Mouse (Mus musculus) left cerebral cortex, postnatal 25 days (tissue): ENCODE measurements around the gene Psma6. TPM values are rescaled to one million over a fixed set of nuclear protein-coding genes. Genes with fewer than 3 reads are reported as not detected.
"Not testable (repeated sequence)": the region's sequence is repeated elsewhere in the genome, so short reads cannot be mapped to it uniquely, and the experiment has no call there.

ENCODE experiments used
- DNase-seq, 2 experiments: peaks; one replicate each; pipeline ENCODE4 v3.0.0; 2022; ENCODE audit warnings: low spot score in 2 of 2, mixed read lengths in 1 of 2
- intact Hi-C: fragments of 180-260 bp; cut with DNase I; formaldehyde crosslinking; loops from one replicate; pipeline ENCODE4 v1.15.1; 2025
- total RNA-seq, 2 experiments: library from RNA; stranded (reverse); gene quantifications; 2 replicates each; pipeline ENCODE4 v1.2.3; 2021

The Psma6 gene
- 100 to 1,000 TPM; 144 to 145 TPM for total RNA-seq

- intact Hi-C loops = no loop called here
- no peak for DNase-seq
Observed at GRCm38 (mm10) chr12:55384023-55384749, at the start of gene Psma6. TSS of gene Psma6 (plus strand) at chr12:55384222.

- intact Hi-C loops, DNase-seq: not testable (repeated sequence)
Observed at GRCm38 (mm10) chr12:55338490-55338889, 45.5 kb upstream of the Psma6 start.

GRCm38 (mm10) chr12:55343045-55343444, 41.0 kb upstream of the Psma6 start:
- intact Hi-C loops, DNase-seq: not testable (repeated sequence)

GRCm38 (mm10) chr12:55343998-55344397, 40.0 kb upstream of the Psma6 start:
- intact Hi-C loops = no loop called here
- no peak for DNase-seq

- intact Hi-C loops = no loop called here
- peak in 1 of 2 experiments; percentile 6 for DNase-seq
Observed at GRCm38 (mm10) chr12:55344583-55344982, 39.4 kb upstream of the Psma6 start.

- intact Hi-C loops = loop anchor here (5.0 kb wide), 1 partner anchor 36 kb away; no protein-coding TSS in a partner anchor
- no peak for DNase-seq
Observed at GRCm38 (mm10) chr12:55353423-55353822, 30.6 kb upstream of the Psma6 start.

GRCm38 (mm10) chr12:55354904-55355303, 29.1 kb upstream of the Psma6 start:
- intact Hi-C loops = loop anchor here (1.0 to 5.0 kb wide), 2 partner anchors 38 to 144 kb away; no protein-coding TSS in a partner anchor
- DNase-seq = peak; percentile 37 to 49

- DNase-seq = no peak
Observed at GRCm38 (mm10) chr12:55357303-55357702, 26.7 kb upstream of the Psma6 start.

GRCm38 (mm10) chr12:55360929-55361328, 23.1 kb upstream of the Psma6 start:
- intact Hi-C loops = no loop called here
- DNase-seq = no peak

More at GRCm38 (mm10) chr12:55357303-55357702, 26.7 kb upstream of the Psma6 start:
- intact Hi-C loops = no loop called here

GRCm38 (mm10) chr12:55365083-55365482, 18.9 kb upstream of the Psma6 start:
- intact Hi-C loops = no loop called here
- DNase-seq = no peak

- intact Hi-C loops = loop anchor here (1.0 kb wide), 1 partner anchor 127 kb away; no protein-coding TSS in a partner anchor
- DNase-seq = no peak
Observed at GRCm38 (mm10) chr12:55372424-55373055, 11.5 kb upstream of the Psma6 start.

- DNase-seq = no peak
- intact Hi-C loops = no loop called here
Observed at GRCm38 (mm10) chr12:55376956-55377609, 6.9 kb upstream of the Psma6 start.

GRCm38 (mm10) chr12:55377610-55377980, 6.4 kb upstream of the Psma6 start:
- intact Hi-C loops = no loop called here
- no peak for DNase-seq

- intact Hi-C loops = no loop called here
- DNase-seq = no peak
Observed at GRCm38 (mm10) chr12:55384826-55385225, 804 bp downstream of the Psma6 start.

GRCm38 (mm10) chr12:55385931-55386330, 1.9 kb downstream of the Psma6 start:
- DNase-seq = peak; percentile 12 to 13
- intact Hi-C loops = no loop called here

- intact Hi-C loops = no loop called here
- no peak for DNase-seq
Observed at GRCm38 (mm10) chr12:55386456-55386855, 2.4 kb downstream of the Psma6 start.

GRCm38 (mm10) chr12:55387083-55387787, 3.2 kb downstream of the Psma6 start:
- no peak for DNase-seq
- intact Hi-C loops = no loop called here

- DNase-seq = no peak
- intact Hi-C loops = no loop called here
Observed at GRCm38 (mm10) chr12:55387788-55388465, 3.9 kb downstream of the Psma6 start.

- intact Hi-C loops = no loop called here
- DNase-seq = no peak
Observed at GRCm38 (mm10) chr12:55388478-55388877, 4.5 kb downstream of the Psma6 start.
